Mouse (Mus musculus): Measurements from ENCODE around the gene Cox10.

- TF ChIP-seq CTCF (conservative IDR thresholded peaks at IDR 0.05; ENCODE audit: insufficient read depth, insufficient read length, low read depth, low read length), result no peak
- peak; percentile 50 for TF ChIP-seq POLR2A (IDR thresholded peaks at IDR 0.05; ENCODE audit: low read depth, low read length)
Measured at GRCm38 (mm10) chr11:64078956-64079726, at the start of gene Cox10.

All from kidney, adult 2 months (tissue).